Mouse (Mus musculus) spleen, adult 2 months (tissue): ENCODE data around the gene Tspan11.

Source experiments
- CTCF ChIP-seq: fragments of 200-500 bp; IDR thresholded peaks from 2 replicates; pipeline ENCODE4 v1.5.1; 2011; ENCODE audit warnings: mild to moderate bottlenecking, inconsistent platforms; ENCODE audit not compliant: insufficient read depth, insufficient read length, insufficient replicate concordance; ENCODE audit errors: extremely low read depth
- POLR2A ChIP-seq: fragments of 200-500 bp; IDR thresholded peaks from 2 replicates; pipeline ENCODE4 v1.6.1; 2011; ENCODE audit warnings: low read depth, low read length, inconsistent platforms

- TF ChIP-seq POLR2A (no peak), CTCF (no peak)
Observed at GRCm38 (mm10) chr6:127901261-127901660, 13.9 kb downstream of the Tspan11 start.
